Mouse (Mus musculus) left cerebral cortex, adult 2 months (tissue): ENCODE measurements around the gene Ficd. TPM values are rescaled to one million over a fixed set of nuclear protein-coding genes. Genes with fewer than 3 reads are reported as not detected.
A peak's percentile ranks its signal among the peaks of the same experiment; 100 is the strongest.

ENCODE experiments used
- DNase-seq, 2 experiments: peaks; one replicate each; pipeline ENCODE4 v3.0.0; 2021 to 2022; ENCODE audit warnings: low spot score in 2 of 2, mixed read lengths in 1 of 2; ENCODE audit errors: extremely low spot score in 1 of 2
- H3K27ac ChIP-seq: fragments of 200-600 bp; 2 replicates; pipeline ENCODE4 v1.8.1; 2022
- H3K4me3 ChIP-seq: fragments of 200-600 bp; 2 replicates; pipeline ENCODE4 v1.8.1; 2022
- CTCF ChIP-seq: fragments of 200-600 bp; IDR thresholded peaks from 2 replicates; pipeline ENCODE4 v1.8.1; 2022; ENCODE audit warnings: antibody characterized with exemption, mild to moderate bottlenecking, moderate library complexity
- intact Hi-C: fragments of 180-260 bp; cut with DNase I; formaldehyde crosslinking; loops from one replicate; pipeline ENCODE4 v1.15.1; 2025
- total RNA-seq, 2 experiments: library from RNA; stranded (reverse); gene quantifications; 2 replicates each; pipeline ENCODE4 v1.2.3; 2021

Ficd gene
- total RNA-seq, 2 experiments from 2014 or later, result 11.1 to 11.3 TPM

DNA sequence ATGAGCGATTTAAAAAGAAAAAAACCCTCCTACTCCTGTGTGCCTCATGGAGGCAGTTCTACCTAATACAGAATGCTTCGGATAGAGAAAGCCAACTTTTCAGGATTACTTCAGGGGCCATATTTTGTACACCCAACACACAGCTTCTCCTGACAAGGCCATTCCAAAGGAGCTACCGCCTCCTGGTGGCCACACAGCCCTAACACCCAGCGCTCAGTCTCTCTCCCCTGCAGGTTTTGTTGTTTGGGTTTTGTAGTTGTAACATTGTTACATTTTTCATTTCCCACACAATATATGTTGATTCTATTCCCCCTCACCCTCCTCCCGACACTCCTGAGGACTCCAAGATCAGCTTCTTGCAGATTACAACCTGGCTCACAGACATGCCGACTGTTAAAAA lies 3.4 kb upstream of the Ficd start:
- intact Hi-C loops, result loop anchor here (1.0 kb wide), 1 partner anchor 366 kb away; no protein-coding TSS in a partner anchor
- Histone ChIP-seq H3K27ac (no peak overlapping the region), H3K4me3 (no peak overlapping the region)
- peak; percentile 86 for TF ChIP-seq CTCF
- peak in 1 of 2 experiments; percentile 65 for DNase-seq

DNA sequence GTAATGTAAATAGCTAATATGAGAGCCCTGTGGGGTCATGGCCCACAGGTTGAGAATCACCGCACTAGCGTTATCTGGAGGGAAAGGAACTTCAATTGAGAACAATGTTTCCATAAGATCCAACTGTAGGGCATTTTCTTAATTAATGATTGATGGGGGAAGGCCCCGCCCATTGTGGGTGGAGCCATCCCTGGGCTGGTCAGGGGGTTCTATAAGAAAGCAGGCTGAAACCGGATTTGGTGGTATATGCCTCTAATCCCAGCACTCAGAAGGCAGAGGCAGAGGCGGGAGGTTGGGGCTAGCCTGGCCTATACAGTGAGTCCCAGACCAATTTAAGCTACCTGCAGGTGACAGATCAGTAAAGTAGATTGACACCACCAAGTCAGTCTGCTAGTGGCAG lies 1.2 kb upstream of the Ficd start:
- H3K27ac ChIP-seq, result no peak overlapping the region
- intact Hi-C loops, result no loop called here

DNA sequence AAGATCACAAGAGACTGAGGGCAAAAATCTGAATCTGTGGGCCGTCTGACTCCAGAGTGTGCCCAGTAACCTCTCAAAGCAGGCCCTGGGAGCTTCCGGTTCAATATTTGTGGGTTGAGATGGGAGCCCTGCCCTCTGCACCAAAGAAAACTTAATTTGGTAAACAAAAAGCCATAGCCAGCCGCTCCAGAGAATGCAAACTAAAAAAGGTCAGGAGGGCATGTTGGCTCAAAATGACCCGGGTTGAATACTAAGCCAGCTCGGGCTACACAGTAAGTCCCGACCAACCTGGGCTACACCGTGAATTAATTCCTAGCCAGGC lies 619 bp upstream of the Ficd start:
- Histone ChIP-seq H3K27ac (peak overlapping the region; percentile 92), H3K4me3 (peak overlapping the region; percentile 78)
- no peak for TF ChIP-seq CTCF
- intact Hi-C loops, result no loop called here
- no peak for DNase-seq

More for the DNA sequence above, 1.2 kb upstream of the Ficd start:
- DNase-seq, result no peak
- no peak for TF ChIP-seq CTCF
- no peak overlapping the region for H3K4me3 ChIP-seq

DNA sequence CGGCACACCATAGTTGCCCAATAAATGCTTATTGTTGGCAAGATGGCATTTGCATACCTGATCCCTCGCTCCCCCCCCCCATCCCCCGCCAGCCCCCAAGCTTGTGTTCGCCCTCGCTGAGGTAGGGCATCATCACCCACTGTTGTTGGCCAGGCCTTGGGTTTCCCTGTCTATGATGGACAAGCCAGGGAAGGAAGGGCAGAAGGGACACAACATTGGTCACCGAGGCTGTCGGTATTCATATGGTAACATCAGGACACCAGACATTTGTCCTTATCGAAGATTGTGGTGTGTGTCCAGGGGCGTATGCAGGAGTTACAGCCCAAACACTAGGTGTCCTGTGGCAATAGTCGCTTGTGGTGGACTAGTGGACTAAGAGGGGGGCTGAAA lies 505 bp downstream of the Ficd start:
- TF ChIP-seq CTCF, result no peak
- intact Hi-C loops, result loop anchor here (2.0 kb wide), 1 partner anchor 35 kb away; no protein-coding TSS in a partner anchor
- DNase-seq, result no peak
- H3K27ac ChIP-seq, result peak overlapping the region; percentile 90
- peak overlapping the region; percentile 78 for H3K4me3 ChIP-seq

DNA sequence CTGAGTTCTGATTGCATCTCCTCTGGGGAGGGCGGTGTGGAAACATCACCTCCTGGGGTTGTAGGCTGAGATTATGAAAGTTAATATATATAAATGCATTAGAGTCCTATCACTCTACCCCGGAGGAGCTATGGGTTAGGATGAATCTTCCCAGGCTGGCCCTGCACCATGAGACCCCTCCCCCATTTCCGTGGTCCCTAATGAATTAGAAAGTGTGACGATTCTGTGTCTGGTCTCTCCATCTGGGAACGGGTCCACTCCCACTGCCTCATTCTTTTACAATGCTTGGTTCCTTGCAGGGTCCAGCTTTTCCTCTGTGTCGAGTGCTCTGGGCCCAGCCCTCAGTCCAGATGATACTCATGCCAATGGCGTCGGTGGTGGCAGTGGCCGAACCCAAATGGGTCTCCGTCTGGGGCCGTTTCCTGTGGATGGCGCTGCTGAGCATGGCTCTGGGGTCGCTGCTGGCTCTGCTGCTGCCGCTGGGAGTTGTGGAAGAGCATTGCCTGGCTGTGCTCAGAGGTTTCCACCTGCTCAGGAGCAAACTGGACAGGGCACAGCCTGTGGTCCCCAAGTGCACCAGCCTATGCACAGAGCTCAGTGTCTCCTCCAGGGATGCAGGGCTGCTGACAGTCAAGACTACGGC lies 1.0 kb downstream of the Ficd start:
- Histone ChIP-seq H3K27ac (peak overlapping the region; percentile 90), H3K4me3 (peak overlapping the region; percentile 78)
- intact Hi-C loops, result loop anchor here (2.0 kb wide), 1 partner anchor 34 kb away; no protein-coding TSS in a partner anchor
- TF ChIP-seq CTCF, result no peak; the same call in 1 of the 2 replicates
- no peak for DNase-seq

DNA sequence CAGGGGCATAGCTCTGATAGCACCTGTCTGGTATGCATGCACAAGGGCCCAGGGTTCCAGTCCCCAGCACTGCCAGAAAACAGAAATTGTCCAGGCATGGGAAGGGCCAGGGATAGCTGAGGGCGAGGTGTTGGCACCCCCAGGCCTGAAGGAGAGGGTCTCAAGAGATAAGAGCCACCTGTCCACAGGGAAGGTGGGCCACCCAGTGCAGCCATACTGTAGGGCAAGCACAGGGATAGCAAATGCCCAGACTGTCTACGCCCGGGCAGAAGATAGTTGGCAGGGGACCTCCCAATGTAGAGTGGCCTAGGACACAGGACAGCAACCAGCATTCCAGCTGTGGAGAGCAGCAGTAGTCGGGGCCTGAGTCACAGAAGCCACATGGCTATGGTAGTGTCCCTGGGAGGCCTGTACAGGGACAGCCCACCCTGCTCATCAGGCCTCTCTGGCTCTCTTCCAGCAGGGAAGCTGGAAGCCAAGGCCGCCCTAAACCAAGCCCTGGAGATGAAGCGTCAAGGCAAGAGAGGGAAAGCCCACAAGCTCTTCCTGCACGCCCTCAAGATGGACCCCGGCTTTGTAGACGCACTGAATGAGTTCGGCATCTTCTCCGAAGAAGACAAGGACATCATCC lies 2.1 kb downstream of the Ficd start:
- TF ChIP-seq CTCF, result no peak
- no peak for DNase-seq
- intact Hi-C loops, result loop anchor here (2.0 kb wide), 1 partner anchor 33 kb away; no protein-coding TSS in a partner anchor
- Histone ChIP-seq H3K27ac (no peak overlapping the region), H3K4me3 (no peak overlapping the region)

DNA sequence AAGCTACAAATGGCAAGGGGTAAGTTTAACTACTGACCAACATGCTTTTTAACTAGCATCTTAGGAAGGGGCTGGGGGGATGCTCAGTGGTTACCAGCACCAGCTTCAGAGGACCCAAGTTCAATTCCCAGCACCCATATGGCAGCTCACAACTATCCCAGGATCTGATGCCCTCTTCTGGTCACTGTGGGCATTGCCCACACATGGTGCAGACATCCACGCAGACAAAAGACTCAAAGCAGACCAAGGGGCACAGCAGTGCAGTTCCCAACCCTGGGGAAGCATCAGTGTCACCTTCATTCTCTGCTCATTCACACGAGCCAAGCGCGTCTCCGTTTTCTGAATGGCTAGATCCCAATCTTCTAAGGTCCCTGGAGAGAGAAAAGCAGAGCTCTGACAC lies 12.0 kb downstream of the Ficd start:
- intact Hi-C loops, result no loop called here
- peak; percentile 22 for TF ChIP-seq CTCF
- no peak for DNase-seq
- H3K4me3 ChIP-seq, result no peak overlapping the region
- no peak overlapping the region for H3K27ac ChIP-seq

DNA sequence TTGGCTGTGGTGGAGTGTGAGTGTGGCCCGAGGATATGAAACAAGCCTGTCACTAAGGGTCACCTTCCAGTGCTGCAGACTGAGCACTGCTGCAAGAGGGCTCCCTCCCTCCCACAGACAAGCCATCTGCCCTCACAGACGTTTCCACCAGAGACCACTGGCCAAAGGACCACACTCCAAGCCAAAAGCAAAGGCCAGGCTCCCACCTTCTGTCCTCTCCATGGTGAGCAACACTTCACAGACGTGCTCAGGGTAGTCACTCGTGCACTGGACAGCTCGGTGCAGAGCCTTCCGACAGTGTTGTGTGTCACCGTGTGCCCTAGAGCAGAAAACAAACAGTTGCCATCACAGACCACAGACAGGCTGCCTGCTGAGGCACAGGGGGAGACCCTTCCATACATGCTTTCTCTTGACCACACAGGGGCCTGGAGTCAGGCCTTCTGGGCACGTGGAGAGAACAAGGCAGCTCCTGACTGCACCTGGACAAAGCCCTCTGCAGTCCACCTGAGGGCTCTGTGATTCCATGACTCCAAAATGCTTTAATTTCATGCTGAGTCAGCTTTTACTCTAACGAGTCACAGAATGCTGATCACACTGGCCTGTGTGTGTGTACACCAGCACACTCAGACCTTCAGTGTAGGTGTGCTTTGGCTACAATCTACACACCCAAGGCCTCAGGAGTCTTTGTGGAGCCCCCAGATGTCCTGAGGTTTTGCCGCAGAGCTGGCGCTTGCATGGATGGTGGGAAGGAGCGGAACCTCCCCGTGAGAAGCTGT lies 13.1 kb downstream of the Ficd start:
- intact Hi-C loops, result no loop called here
- Histone ChIP-seq H3K4me3 (no peak overlapping the region), H3K27ac (no peak overlapping the region)
- DNase-seq, result no peak
- TF ChIP-seq CTCF, result no peak

DNA sequence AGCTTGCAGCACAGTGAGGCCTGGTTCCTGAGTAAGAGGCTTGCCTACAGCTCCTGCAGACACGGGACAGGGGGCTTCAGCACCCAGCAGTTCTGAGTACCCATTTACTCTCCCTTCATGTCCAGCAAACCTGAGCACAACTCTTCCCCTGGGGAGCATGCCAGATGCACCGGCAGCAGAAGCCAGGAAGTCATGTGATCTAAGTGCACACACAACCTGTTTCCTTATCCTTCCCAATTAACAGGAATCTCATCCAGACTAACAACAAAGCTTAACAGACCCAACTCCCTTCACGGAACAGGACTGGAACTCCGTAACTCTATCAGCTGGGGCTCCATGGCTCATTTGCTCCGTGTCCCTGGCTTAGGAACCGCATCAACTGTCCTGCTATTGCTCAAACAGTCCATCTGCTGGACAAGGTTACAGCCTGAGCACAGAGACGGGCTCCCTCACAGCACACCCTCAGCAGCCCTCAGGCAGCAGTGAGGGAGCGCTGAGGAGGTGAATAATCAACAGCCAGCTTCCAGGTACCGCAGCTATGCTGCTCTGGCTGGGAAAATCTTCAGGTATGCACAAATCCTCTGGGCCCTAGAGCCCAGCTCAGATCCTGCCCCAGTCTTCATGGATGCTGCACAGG lies 16.0 kb downstream of the Ficd start:
- DNase-seq, result no peak
- Histone ChIP-seq H3K27ac (no peak overlapping the region), H3K4me3 (no peak overlapping the region)
- intact Hi-C loops, result no loop called here
- TF ChIP-seq CTCF, result no peak

DNA sequence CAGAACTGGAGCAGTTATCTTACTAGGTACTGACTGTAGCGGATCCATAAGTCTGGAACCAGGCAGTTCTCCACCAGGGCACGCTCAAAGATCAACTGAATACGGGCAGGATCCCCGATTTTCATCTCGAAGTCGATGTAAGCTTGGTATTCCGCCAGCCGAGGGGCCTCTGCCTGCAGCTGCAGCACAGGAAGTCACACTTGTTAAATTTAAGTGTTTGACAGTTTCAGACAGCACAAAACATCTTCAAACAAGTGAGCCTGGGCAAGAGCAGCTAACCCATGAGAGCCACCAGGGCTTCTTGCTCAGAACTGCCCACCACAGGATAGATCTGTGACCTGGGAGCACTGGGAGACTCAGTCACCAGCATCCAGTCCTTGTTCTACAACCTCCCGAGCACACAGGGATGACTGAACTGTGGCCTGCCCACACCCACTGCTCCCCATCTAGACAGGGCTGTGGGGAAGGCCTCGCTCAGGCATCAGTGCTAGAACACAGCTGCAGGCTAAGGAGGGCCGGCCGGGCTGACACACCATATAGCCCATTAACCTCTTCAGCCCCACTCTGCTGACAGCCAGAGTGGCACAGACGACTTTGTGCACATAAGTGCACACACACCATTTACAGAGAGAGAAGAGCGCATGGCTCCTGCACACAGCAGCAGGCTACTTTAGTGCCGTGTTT lies 19.9 kb downstream of the Ficd start:
- intact Hi-C loops, result no loop called here
- H3K27ac ChIP-seq, result no peak overlapping the region
- no peak overlapping the region for H3K4me3 ChIP-seq
- no peak for DNase-seq
- no peak for TF ChIP-seq CTCF

DNA sequence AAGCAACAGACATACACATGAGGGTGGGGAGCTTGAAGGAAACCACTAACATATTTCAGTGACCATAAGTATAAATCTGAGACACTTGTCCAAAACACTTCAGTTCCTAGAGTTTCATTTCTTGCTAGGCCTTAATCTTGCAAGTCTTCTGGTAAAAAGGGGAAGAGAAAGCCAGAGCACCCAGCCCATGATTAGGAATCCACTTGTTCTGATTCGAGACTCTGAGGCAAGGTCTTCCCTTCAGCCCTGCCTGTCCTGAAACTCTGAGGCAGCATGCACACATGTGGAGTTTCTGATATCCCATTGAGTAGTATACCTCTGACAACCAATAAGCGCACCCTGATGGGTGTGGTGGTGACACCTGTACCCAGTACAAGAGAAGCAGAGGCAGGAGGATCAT lies 26.0 kb downstream of the Ficd start:
- no peak overlapping the region for H3K4me3 ChIP-seq
- intact Hi-C loops, result no loop called here
- H3K27ac ChIP-seq, result no peak overlapping the region
- DNase-seq, result no peak
- no peak for TF ChIP-seq CTCF
